Mouse (Mus musculus): ENCODE data around the gene Scyl2. TPM values are rescaled to one million over a fixed set of nuclear protein-coding genes. Genes with fewer than 3 reads are reported as not detected.

Gene Scyl2
- total and polyA plus RNA-seq, 3 experiments: 15.1 to 17.4 (median 17.2) TPM

- H3K36me3 ChIP-seq (replicated peaks in 1 of 2; ENCODE audit: control insufficient read depth in 1 of 2, insufficient read depth in 1 of 2, low read length in 1 of 2): peaks cover 42 to 82% of the 10 kb centered on the region in 2 experiments
Observed at GRCm38 (mm10) chr10:89646918-89647317, 39.2 kb downstream of the Scyl2 start.

GRCm38 (mm10) chr10:89637001-89637400 lies 49.1 kb downstream of the Scyl2 start:
- no peak for DNase-seq (ENCODE audit: extremely low read depth)
- in situ Hi-C loops (cut with MboI; ENCODE audit: low pct_ligation_motif_present, low pct_unique_long_range_greater_than_20kb, low sequenced_read_pairs) (loop anchor here (10.0 to 25.0 kb wide), 2 partner anchors 172 to 300 kb away; partner anchors contain the start of gene Ano4), dilution Hi-C loops (cut with MboI; ENCODE audit: extremely low pct_ligation_motif_present, extremely low pct_unique_long_range_greater_than_20kb, low sequenced_read_pairs) (no loop called here)
- Histone ChIP-seq H3K27me3 (replicated peaks) (no peaks in the 10 kb centered on the region), H3K4me3 (replicated peaks in 1 of 3; ENCODE audit: low read depth in 2 of 3, low read length in 2 of 3, poor library complexity in 1 of 3) (no peak overlapping the region), H3K27ac (ENCODE audit: insufficient read depth, low read depth) (no peak overlapping the region), H3K4me1 (ENCODE audit: control insufficient read depth in 1 of 2, insufficient read depth in 2 of 2) (no peaks in the 10 kb centered on the region), H3K4me2 (ENCODE audit: insufficient read depth, low read depth, poor library complexity, severe bottlenecking) (no peak overlapping the region), H3K79me2 (replicated peaks; ENCODE audit: control insufficient read depth, extremely low read depth, insufficient read depth, poor library complexity, severe bottlenecking) (no peaks in the 10 kb centered on the region), H3K9me3 (replicated peaks; ENCODE audit: low read length) (no peaks in the 10 kb centered on the region), H3K9ac (ENCODE audit: insufficient read depth, low read depth) (no peak overlapping the region), H3K36me3 (replicated peaks in 1 of 2; ENCODE audit: control insufficient read depth in 1 of 2, insufficient read depth in 1 of 2, low read length in 1 of 2) (peaks cover 17 to 26% of the 10 kb centered on the region in 2 experiments)
- TF ChIP-seq CHD1 (IDR thresholded peaks at IDR 0.05; ENCODE audit: low read depth, low read length): no peak
- no peak for TF ChIP-seq ZMIZ1 (IDR thresholded peaks at IDR 0.05; ENCODE audit: low read depth, low read length)
- TF ChIP-seq MAX (IDR thresholded peaks at IDR 0.05; ENCODE audit: low read length): no peak
- TF ChIP-seq EP300 (IDR thresholded peaks at IDR 0.05; ENCODE audit: low read length): no peak
- no peak for TF ChIP-seq ETS1 (conservative IDR thresholded peaks at IDR 0.05; ENCODE audit: low read depth, low read length)
- TF ChIP-seq RAD21 (IDR thresholded peaks at IDR 0.05; ENCODE audit: low read depth, low read length): no peak
- TF ChIP-seq MEF2A (IDR thresholded peaks at IDR 0.05; ENCODE audit: borderline replicate concordance, low read depth, low read length): no peak
- no peak for TF ChIP-seq JUN (IDR thresholded peaks at IDR 0.05; ENCODE audit: insufficient read depth, low read depth, low read length)

More at GRCm38 (mm10) chr10:89646918-89647317, 39.2 kb downstream of the Scyl2 start:
- in situ Hi-C loops (cut with MboI; ENCODE audit: low pct_ligation_motif_present, low pct_unique_long_range_greater_than_20kb, low sequenced_read_pairs) (loop anchor here (25.0 kb wide), 1 partner anchor 310 kb away; the partner anchor contains the start of gene Ano4), dilution Hi-C loops (cut with MboI; ENCODE audit: extremely low pct_ligation_motif_present, extremely low pct_unique_long_range_greater_than_20kb, low sequenced_read_pairs) (no loop called here)
- Histone ChIP-seq H3K4me2 (ENCODE audit: insufficient read depth, low read depth, poor library complexity, severe bottlenecking) (no peak overlapping the region), H3K9ac (ENCODE audit: insufficient read depth, low read depth) (no peak overlapping the region), H3K79me2 (replicated peaks; ENCODE audit: control insufficient read depth, extremely low read depth, insufficient read depth, poor library complexity, severe bottlenecking) (no peaks in the 10 kb centered on the region), H3K27me3 (replicated peaks) (no peaks in the 10 kb centered on the region), H3K9me3 (replicated peaks; ENCODE audit: low read length) (no peaks in the 10 kb centered on the region), H3K27ac (ENCODE audit: insufficient read depth, low read depth) (no peak overlapping the region), H3K4me1 (ENCODE audit: control insufficient read depth in 1 of 2, insufficient read depth in 2 of 2) (no peaks in the 10 kb centered on the region), H3K4me3 (replicated peaks in 1 of 3; ENCODE audit: low read depth in 2 of 3, low read length in 2 of 3, poor library complexity in 1 of 3) (no peak overlapping the region)
- TF ChIP-seq EP300 (IDR thresholded peaks at IDR 0.05; ENCODE audit: low read length) (no peak), SIN3A (IDR thresholded peaks at IDR 0.05; ENCODE audit: low read length) (no peak), ETS1 (conservative IDR thresholded peaks at IDR 0.05; ENCODE audit: low read depth, low read length) (no peak), SMC3 (IDR thresholded peaks at IDR 0.05; ENCODE audit: low read depth, low read length) (no peak), CHD1 (IDR thresholded peaks at IDR 0.05; ENCODE audit: low read depth, low read length) (no peak), ZMIZ1 (IDR thresholded peaks at IDR 0.05; ENCODE audit: low read depth, low read length) (no peak), NRF1 (IDR thresholded peaks at IDR 0.05; ENCODE audit: low read depth, low read length) (no peak)
- no peak for DNase-seq (ENCODE audit: extremely low read depth)

GRCm38 (mm10) chr10:89635018-89635417 lies 51.1 kb downstream of the Scyl2 start:
- in situ Hi-C loops (cut with MboI; ENCODE audit: low pct_ligation_motif_present, low pct_unique_long_range_greater_than_20kb, low sequenced_read_pairs) (loop anchor here (10.0 to 25.0 kb wide), 2 partner anchors 170 to 298 kb away; partner anchors contain the start of gene Ano4), dilution Hi-C loops (cut with MboI; ENCODE audit: extremely low pct_ligation_motif_present, extremely low pct_unique_long_range_greater_than_20kb, low sequenced_read_pairs) (no loop called here)
- TF ChIP-seq NELFE (IDR thresholded peaks at IDR 0.05; ENCODE audit: low read depth, low read length) (no peak), SMC3 (IDR thresholded peaks at IDR 0.05; ENCODE audit: low read depth, low read length) (peak; percentile 6; the same call in 1 of the 2 replicates), EP300 (IDR thresholded peaks at IDR 0.05; ENCODE audit: low read length) (no peak), POLR2A (IDR thresholded peaks at IDR 0.05; ENCODE audit: low read depth, low read length) (no peak), IRF4 (IDR thresholded peaks at IDR 0.05; ENCODE audit: low read depth, low read length) (no peak), CTCF (conservative IDR thresholded peaks at IDR 0.05 in 1 of 2, IDR thresholded peaks at IDR 0.05 in 1 of 2; ENCODE audit: low read depth in 2 of 2, low read length in 2 of 2) (peak in 1 of 2 experiments; percentile 43; a peak in 2 of 4 replicates), RAD21 (IDR thresholded peaks at IDR 0.05; ENCODE audit: low read depth, low read length) (peak; percentile 41), ELF1 (IDR thresholded peaks at IDR 0.05; ENCODE audit: low read depth, low read length) (no peak)
- Histone ChIP-seq H3K4me1 (ENCODE audit: control insufficient read depth in 1 of 2, insufficient read depth in 2 of 2) (no peaks in the 10 kb centered on the region), H3K4me3 (replicated peaks in 1 of 3; ENCODE audit: low read depth in 2 of 3, low read length in 2 of 3, poor library complexity in 1 of 3) (no peak overlapping the region), H3K79me2 (replicated peaks; ENCODE audit: control insufficient read depth, extremely low read depth, insufficient read depth, poor library complexity, severe bottlenecking) (no peaks in the 10 kb centered on the region), H3K27me3 (replicated peaks) (no peaks in the 10 kb centered on the region), H3K9ac (ENCODE audit: insufficient read depth, low read depth) (no peak overlapping the region), H3K9me3 (replicated peaks; ENCODE audit: low read length) (no peaks in the 10 kb centered on the region), H3K36me3 (replicated peaks in 1 of 2; ENCODE audit: control insufficient read depth in 1 of 2, insufficient read depth in 1 of 2, low read length in 1 of 2) (peaks cover 0 to 6% of the 10 kb centered on the region in 2 experiments), H3K4me2 (ENCODE audit: insufficient read depth, low read depth, poor library complexity, severe bottlenecking) (no peak overlapping the region), H3K27ac (ENCODE audit: insufficient read depth, low read depth) (no peak overlapping the region)
- peak; percentile 2 for DNase-seq (ENCODE audit: extremely low read depth)
